Mouse (Mus musculus): Measurements from ENCODE around the gene Bmt2.

- TF ChIP-seq CTCF (IDR thresholded peaks at IDR 0.05; ENCODE audit: borderline replicate concordance, extremely low read depth, insufficient read depth, insufficient read length) (no peak), POLR2A (IDR thresholded peaks at IDR 0.05; ENCODE audit: borderline replicate concordance, extremely low read depth, insufficient read depth, insufficient read length, poor library complexity, severe bottlenecking) (no peak)
Observed at GRCm38 (mm10) chr6:13691657-13692294, 14.0 kb upstream of the Bmt2 start.
